8 mouse cellular contexts compared by ENCODE assay signal in genomic region chr2:10276194-10276593, GRCm38 (mm10).
DNase-seq lines count a peak whose midpoint lies in the region; ATAC-seq and TF ChIP-seq lines count a peak whose summit lies in the region.

No protein-coding gene starts in this region.

- H3K27ac ChIP-seq in embryonic facial prominence, embryonic 15.5 days (replicated peaks), result no peak overlapping the region
- H3K27ac ChIP-seq in heart, embryonic 10.5 days, result no peak overlapping the region
- no peak overlapping the region for H3K27ac ChIP-seq in kidney, embryonic 15.5 days
- no peak overlapping the region; the same call in 1 of the 2 replicates for H3K27ac ChIP-seq in limb, embryonic 12.5 days
- peak overlapping the region; percentile 8; the same call in 1 of the 2 replicates for H3K27ac ChIP-seq in midbrain, postnatal 0 days (ENCODE audit: low read depth, low read length)

- no peaks in the 10 kb centered on the region for H3K27me3 ChIP-seq in embryonic facial prominence, embryonic 15.5 days
- no peaks in the 10 kb centered on the region for H3K27me3 ChIP-seq in heart, embryonic 10.5 days (ENCODE audit: insufficient read depth, poor library complexity, severe bottlenecking)
- H3K27me3 ChIP-seq in kidney, embryonic 15.5 days, result no peaks in the 10 kb centered on the region
- no peaks in the 10 kb centered on the region; the same call in 1 of the 2 replicates for H3K27me3 ChIP-seq in limb, embryonic 12.5 days
- H3K27me3 ChIP-seq in midbrain, postnatal 0 days (ENCODE audit: insufficient read depth, low read length), result no peaks in the 10 kb centered on the region

- TF ChIP-seq CTCF in midbrain, postnatal 0 days (IDR thresholded peaks at IDR 0.05), result no peak

- no peaks in the 10 kb centered on the region for H3K36me3 ChIP-seq in embryonic facial prominence, embryonic 15.5 days
- H3K36me3 ChIP-seq in heart, embryonic 10.5 days, result no peaks in the 10 kb centered on the region
- no peaks in the 10 kb centered on the region for H3K36me3 ChIP-seq in kidney, embryonic 15.5 days
- H3K36me3 ChIP-seq in limb, embryonic 12.5 days, result no peaks in the 10 kb centered on the region
- H3K36me3 ChIP-seq in midbrain, postnatal 0 days (ENCODE audit: insufficient read depth, low read length), result no peaks in the 10 kb centered on the region

- no peak overlapping the region for H3K4me2 ChIP-seq in embryonic facial prominence, embryonic 15.5 days (replicated peaks)
- no peak overlapping the region for H3K4me2 ChIP-seq in kidney, embryonic 15.5 days
- no peak overlapping the region for H3K4me2 ChIP-seq in limb, embryonic 12.5 days
- no peak overlapping the region for H3K4me2 ChIP-seq in midbrain, postnatal 0 days (ENCODE audit: low read depth, low read length, poor library complexity, severe bottlenecking)

- peak; percentile 12 for DNase-seq in adrenal gland, adult 8-10 months
- DNase-seq in heart, embryonic 10.5 days (ENCODE audit: low spot score), result peak; percentile 88
- DNase-seq in midbrain, postnatal 0 days (ENCODE audit: low spot score), result peak; percentile 93
- DNase-seq in yolk sac, embryonic 10.5 days (ENCODE audit: low spot score), result peak; percentile 81

- H3K9me3 ChIP-seq in embryonic facial prominence, embryonic 15.5 days (replicated peaks), result no peaks in the 10 kb centered on the region
- H3K9me3 ChIP-seq in heart, embryonic 10.5 days, result no peaks in the 10 kb centered on the region
- H3K9me3 ChIP-seq in kidney, embryonic 15.5 days (replicated peaks), result no peaks in the 10 kb centered on the region
- H3K9me3 ChIP-seq in limb, embryonic 12.5 days, result no peaks in the 10 kb centered on the region
- H3K9me3 ChIP-seq in midbrain, postnatal 0 days (ENCODE audit: low read length), result no peaks in the 10 kb centered on the region

- WGBS in embryonic facial prominence, embryonic 15.5 days, result 33% methylated on average over 2 of the region's 2 CpGs
- WGBS in heart, embryonic 10.5 days, result 42% methylated on average over 2 of the region's 2 CpGs
- WGBS in kidney, embryonic 15.5 days, result 44% methylated on average over 2 of the region's 2 CpGs
- WGBS in limb, embryonic 12.5 days, result 41% methylated on average over 2 of the region's 2 CpGs
- 35% methylated on average over 2 of the region's 2 CpGs for WGBS in midbrain, postnatal 0 days

- no peak overlapping the region for H3K9ac ChIP-seq in embryonic facial prominence, embryonic 15.5 days
- no peak overlapping the region for H3K9ac ChIP-seq in kidney, embryonic 15.5 days
- H3K9ac ChIP-seq in limb, embryonic 12.5 days (replicated peaks), result no peak overlapping the region
- H3K9ac ChIP-seq in midbrain, postnatal 0 days (replicated peaks; ENCODE audit: low read length, poor library complexity, severe bottlenecking), result no peak overlapping the region

- no peak overlapping the region for H3K4me3 ChIP-seq in embryonic facial prominence, embryonic 15.5 days (replicated peaks)
- H3K4me3 ChIP-seq in heart, embryonic 10.5 days, result no peak overlapping the region
- no peak overlapping the region for H3K4me3 ChIP-seq in kidney, embryonic 15.5 days (replicated peaks)
- no peak overlapping the region for H3K4me3 ChIP-seq in limb, embryonic 12.5 days (replicated peaks)
- no peak overlapping the region for H3K4me3 ChIP-seq in midbrain, postnatal 0 days (ENCODE audit: low read depth, low read length)

- peaks cover 7% of the 10 kb centered on the region; the same call in 1 of the 2 replicates for H3K4me1 ChIP-seq in embryonic facial prominence, embryonic 15.5 days
- 0 out of 2 replicates have a peak, but pooled peaks cover 6% of the 10 kb centered on the region for H3K4me1 ChIP-seq in heart, embryonic 10.5 days
- no peaks in the 10 kb centered on the region for H3K4me1 ChIP-seq in kidney, embryonic 15.5 days
- peaks cover 6% of the 10 kb centered on the region for H3K4me1 ChIP-seq in limb, embryonic 12.5 days (replicated peaks)
- 0 out of 2 replicates have a peak, but pooled peaks cover 5% of the 10 kb centered on the region for H3K4me1 ChIP-seq in midbrain, postnatal 0 days (ENCODE audit: insufficient read depth, low read length)

- ATAC-seq in embryonic facial prominence, embryonic 15.5 days (ENCODE audit: insufficient number of reproducible peaks, low FRiP score, low TSS enrichment, low read depth), result peak; percentile 85
- peak; percentile 74 for ATAC-seq in kidney, embryonic 15.5 days (replicated peaks; ENCODE audit: low FRiP score)
- ATAC-seq in limb, embryonic 12.5 days (ENCODE audit: insufficient number of reproducible peaks, insufficient read depth, low FRiP score, low TSS enrichment, low read depth), result peak; percentile 93
- peak; percentile 91 for ATAC-seq in midbrain, postnatal 0 days (ENCODE audit: low FRiP score)
- no peak for ATAC-seq in erythroid progenitor cell, adult 5-6 weeks (replicated peaks; ENCODE audit: low FRiP score, poor library complexity, severe bottlenecking)

Comparison
In these comparisons a context has a peak if more than half of its experiments do, and no peak if none do; other contexts are left out.
1. DNase-seq: peak in every context shown above with its lines; median percentile 93 in midbrain, postnatal 0 days; 88 in heart, embryonic 10.5 days; 81 in yolk sac, embryonic 10.5 days; 12 in adrenal gland, adult 8-10 months.